Mouse (Mus musculus) ovary, postnatal 36 days (tissue): ENCODE data around the gene Kctd13.
"Not testable (repeated sequence)": the region's sequence is repeated elsewhere in the genome, so short reads cannot be mapped to it uniquely, and the experiment has no call there.

ENCODE experiments used
- DNase-seq: peaks from one replicate; pipeline ENCODE4 v3.0.0; 2022; ENCODE audit warnings: low spot score, mixed read lengths

Gene Kctd13

DNA sequence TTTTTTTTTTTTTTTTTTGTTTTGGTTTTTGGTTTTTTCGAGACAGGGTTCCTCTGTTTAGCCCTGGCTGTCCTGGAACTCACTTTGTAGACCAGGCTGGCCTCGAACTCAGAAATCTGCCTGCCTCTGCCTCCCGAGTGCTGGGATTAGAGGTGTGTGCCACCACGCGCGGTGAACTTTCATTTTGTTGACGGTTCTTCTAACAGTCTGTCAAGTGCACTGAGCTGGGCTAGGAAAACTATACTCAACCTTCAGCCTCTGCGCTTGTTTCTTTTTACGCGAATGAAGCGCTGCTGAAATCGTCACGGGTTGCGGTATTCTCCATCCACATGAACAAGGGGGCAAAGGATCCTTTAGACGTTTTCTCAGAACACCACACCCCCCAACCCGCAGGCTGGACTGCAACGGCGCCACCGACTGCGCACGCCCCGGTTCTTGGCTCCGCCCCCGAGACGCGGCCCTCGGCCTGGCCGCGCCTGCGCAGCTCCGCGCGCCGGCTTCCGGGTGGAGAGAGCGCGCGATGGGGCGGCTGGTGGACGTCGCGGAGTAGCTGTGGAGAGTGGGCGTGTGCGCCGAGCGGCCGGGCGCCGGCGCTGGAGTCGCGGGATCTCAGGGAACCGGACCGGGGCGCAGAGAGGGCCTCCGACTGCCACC, at the start of gene Kctd13:
TSS of gene Kctd13 (plus strand) at position 496 of the 654 bp plus-strand sequence.
- DNase-seq, result peak; percentile 94

DNA sequence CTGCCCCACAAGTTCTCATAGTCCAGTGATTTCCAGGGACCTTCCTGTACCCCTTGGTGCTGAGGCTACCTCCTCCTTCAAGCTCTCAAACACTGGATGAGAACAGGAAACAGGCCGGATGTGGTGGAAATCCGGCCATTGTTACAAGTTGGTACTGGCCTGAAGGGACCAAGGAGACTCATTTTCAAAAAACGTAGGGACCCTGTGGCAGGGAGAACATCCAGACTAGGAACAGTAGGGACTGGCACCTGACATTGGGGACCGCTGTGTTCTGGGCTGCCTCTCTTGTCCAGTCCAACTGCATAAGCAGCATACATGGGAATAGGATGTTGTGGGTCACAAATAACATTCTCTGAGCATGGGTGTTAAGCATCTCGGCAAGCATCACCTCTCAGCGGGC, 47.6 kb upstream of the Kctd13 start:
- no peak for DNase-seq

DNA sequence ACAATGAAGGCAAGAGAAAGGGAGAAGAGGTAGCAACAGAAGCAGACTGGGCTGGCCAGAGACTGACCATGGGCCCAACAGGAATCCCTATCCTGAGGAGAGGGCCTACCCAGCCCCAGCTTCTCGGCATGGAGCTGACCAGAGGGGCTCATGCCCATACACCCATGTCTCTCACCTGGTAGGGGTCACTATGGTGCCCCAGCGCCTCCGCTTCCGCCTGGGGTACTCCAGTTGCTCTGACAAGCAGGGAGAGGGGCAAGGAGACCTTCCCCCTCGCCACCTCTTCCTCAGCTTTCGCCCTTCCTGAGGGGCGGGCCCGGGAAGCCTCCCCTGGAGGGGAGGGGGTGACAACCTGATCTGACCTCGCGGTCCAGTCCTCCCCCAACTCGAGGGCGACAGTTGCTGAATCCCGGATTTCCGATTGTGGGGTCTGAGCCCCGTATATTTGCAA, 44.9 kb upstream of the Kctd13 start:
- no peak for DNase-seq

GRCm38 (mm10) chr7:126884286-126885164, 44.2 kb upstream of the Kctd13 start, which contains the start of gene Taok2:
Gene Taok2 (minus strand): TSS chr7:126884703.
- peak; percentile 98 for DNase-seq

- DNase-seq, result no peak
Measured at GRCm38 (mm10) chr7:126887281-126887680, 41.4 kb upstream of the Kctd13 start.

- DNase-seq, result no peak
Measured at GRCm38 (mm10) chr7:126888852-126889251, 39.8 kb upstream of the Kctd13 start.

GRCm38 (mm10) chr7:126896912-126897311, 31.8 kb upstream of the Kctd13 start:
- no peak for DNase-seq

DNA sequence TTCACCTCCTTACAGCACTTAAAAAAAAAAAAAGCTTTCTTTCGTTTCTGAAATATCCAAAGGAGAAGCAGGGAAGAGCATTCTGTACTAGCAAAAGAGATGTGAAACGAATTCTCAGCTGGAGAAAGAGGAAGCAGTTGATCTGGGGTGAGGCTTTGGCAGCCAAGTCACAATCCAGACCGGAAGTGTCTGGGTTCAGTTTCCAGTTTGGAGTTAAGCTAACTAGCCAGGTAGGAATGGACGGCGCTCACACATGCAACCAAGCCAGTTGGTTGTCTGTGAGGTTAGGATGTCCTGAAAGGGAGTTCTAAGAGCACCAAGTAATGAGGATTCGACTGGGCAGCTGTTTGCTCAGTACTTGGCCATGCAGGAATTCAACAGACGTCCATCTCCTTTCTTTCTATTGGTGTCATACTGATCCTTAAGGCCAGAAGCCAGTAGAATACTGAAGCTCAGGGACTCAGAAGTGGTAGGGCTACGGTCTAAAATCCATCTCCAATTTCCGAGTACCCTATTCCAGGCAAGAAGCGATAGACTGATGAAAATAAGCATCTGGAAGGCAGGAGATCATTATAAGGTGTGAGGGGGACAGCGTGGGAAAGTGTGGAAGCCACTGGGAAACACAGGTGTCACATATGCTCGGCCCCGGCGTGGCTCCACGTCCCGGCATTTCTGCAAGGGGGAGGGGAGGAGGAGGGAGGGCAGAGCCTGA, 31.1 kb upstream of the Kctd13 start:
- DNase-seq, result no peak

GRCm38 (mm10) chr7:126898102-126898990, 30.3 kb upstream of the Kctd13 start:
- peak; percentile 98 for DNase-seq

DNA sequence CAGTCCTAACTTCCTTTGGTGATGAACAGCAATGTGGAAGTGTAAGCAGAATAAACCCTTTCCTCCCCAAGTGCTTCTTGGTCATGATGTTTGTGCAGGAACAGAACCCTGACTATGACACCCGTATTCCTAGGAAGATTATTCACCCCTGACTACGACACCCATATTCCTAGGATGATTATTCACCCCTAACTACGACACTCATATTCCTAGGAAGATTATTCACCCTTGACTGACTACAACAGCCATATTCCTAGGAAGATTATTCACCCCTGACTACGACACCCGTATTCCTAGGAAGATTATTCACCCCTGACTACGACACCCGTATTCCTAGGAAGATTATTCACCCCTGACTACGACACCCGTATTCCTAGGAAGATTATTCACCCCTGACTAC, 28.9 kb upstream of the Kctd13 start:
- not testable (repeated sequence) for DNase-seq

GRCm38 (mm10) chr7:126905590-126905989, 23.1 kb upstream of the Kctd13 start:
- DNase-seq, result no peak

- DNase-seq, result no peak
Measured at GRCm38 (mm10) chr7:126914844-126915243, 13.8 kb upstream of the Kctd13 start.

DNA sequence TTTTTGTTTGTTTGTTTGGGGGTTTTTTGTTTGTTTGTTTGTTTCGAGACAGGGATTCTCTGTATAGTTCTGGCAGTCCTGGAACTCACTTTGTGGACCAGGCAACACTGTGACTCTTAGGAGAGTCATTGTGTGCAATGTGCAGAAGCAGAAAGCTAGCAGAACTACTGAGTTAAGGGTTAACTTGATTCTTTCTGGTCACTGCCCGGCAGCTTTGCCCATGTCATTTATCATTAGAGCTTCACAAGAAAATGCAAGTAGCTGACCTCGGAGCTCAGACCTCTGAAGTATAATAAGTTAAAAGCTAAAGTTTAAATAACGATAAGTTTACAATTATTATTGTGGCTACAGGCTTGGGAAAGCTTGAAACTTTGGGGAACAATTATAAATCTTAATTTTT, 10.3 kb upstream of the Kctd13 start:
- not testable (repeated sequence) for DNase-seq

DNA sequence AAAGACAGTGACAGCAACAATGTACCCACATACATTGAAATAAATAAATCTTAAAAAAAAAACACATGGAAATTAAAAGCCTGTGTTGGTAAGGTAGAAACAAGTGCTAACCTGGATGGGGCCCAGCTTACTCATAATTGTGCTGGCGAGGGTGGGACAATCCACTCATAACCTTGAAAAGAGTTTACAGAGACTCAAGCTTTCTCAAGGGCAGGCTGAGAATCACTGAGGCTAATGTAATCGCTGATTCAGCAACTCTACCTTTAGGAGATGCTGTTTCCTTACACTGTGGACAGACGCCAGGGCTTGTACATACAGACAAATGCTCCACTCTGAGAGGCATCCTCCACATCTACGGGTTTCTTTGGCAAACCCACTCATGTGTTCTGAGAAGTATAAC, 8.7 kb upstream of the Kctd13 start:
- no peak for DNase-seq

DNA sequence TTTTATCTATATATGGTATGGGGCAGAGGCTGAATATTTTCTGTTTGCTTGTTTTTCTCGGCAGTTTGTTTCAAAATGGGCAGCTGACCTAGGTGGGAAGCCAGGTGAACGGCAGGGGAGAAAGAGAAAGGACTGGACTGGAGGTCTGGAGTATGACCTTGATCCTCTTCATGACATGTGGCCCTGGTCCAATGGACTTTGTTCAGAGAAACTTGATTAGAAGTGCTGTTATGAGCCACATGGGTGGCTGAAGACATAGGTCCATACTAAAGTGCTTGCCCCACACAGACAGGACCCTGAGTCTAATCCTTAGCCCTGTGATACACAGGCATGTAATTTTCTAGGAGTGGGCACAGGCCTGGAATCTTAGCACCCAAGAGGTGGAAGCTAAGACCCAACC, 7.1 kb upstream of the Kctd13 start:
- no peak for DNase-seq

DNA sequence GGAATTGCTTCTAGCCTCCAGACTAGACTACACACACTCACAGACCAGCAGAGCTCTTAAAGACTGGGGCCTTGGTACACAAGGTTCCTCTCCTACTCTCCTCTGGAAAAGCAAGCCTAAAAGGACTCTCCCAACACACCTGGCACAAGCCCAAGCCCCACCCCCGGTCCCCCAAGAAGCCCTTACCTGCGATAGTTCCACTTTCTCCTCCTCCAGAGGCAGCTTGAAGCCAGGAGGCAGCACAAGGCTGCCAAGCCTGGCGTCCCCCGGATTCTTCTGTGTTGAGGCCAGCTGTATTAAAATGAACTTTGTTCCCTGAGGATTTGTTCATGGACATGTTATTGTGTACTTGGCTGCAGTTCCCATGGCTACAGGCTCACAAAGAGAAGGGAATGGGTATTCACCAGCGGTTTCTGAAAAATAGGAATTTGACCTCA, 6.0 kb upstream of the Kctd13 start, which contains the start of gene Tmem219:
TSS of gene Tmem219 (minus strand) at position 294 of the 437 bp plus-strand sequence.
- DNase-seq, result peak; percentile 63

GRCm38 (mm10) chr7:126923999-126924398, 4.7 kb upstream of the Kctd13 start:
- no peak for DNase-seq

- DNase-seq, result no peak
Measured at GRCm38 (mm10) chr7:126926299-126926698, 2.4 kb upstream of the Kctd13 start.

GRCm38 (mm10) chr7:126929046-126929445, 367 bp downstream of the Kctd13 start:
- DNase-seq, result no peak

DNA sequence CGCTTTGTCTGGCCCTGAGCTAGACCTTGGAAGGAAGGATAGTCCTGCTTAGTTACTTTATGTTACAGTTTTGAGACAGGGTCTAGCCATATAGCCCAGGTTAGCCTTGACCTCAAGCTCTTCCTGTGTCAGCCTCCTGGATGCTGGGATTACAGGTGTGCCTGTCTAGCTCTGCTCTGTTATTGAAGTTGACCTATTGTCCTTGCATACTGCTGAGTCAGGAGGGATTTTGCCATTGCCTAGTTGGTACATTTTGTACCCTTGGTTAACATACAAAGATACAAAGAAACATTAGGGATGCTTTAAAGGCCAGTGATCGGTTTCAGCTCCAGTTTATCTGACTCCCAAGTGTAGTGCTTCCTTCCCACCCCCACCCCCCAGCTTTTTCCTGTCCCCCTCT, 4.0 kb downstream of the Kctd13 start:
- DNase-seq, result no peak

GRCm38 (mm10) chr7:126941171-126941570, 12.5 kb downstream of the Kctd13 start:
- no peak for DNase-seq
